Mouse (Mus musculus): ENCODE results near the gene Sema4a.

- no peak for TF ChIP-seq POLR2A (IDR thresholded peaks at IDR 0.05; ENCODE audit: extremely low read depth, insufficient read depth, low read length)
- TF ChIP-seq CTCF (IDR thresholded peaks at IDR 0.05; ENCODE audit: extremely low read depth, insufficient read depth, low read length): no peak
Observed at GRCm38 (mm10) chr3:88447676-88448183, 13.3 kb downstream of the Sema4a start.
